Comparison of ENCODE assay signal across 16 mouse cellular contexts in the genomic region with DNA sequence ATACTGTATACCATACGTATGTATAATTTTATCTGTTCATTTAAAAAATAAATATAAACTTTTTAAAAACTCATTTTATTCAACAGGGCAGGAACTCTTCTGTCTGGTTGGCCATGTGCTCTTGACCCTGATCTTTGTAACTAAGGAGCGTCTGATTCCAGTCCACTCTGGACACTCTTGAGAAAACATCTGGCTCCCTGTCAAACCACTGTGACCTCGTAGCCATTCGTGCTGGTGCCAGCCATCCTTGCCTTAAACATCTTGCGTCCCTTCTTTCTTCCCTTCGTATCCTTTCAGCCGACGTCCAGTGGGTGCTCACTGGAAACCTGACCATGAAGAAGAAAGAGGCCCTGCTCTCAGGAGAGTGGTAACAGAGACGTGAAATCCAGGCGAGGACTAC. TPM values are rescaled to one million over a fixed set of nuclear protein-coding genes. Genes with fewer than 3 reads are reported as not detected.
A peak's percentile ranks its signal among the peaks of the same experiment; 100 is the strongest.
DNase-seq lines count a peak whose midpoint lies in the region.
"Had no signal": no experiment of that assay in that cellular context is flagged by ENCODE, and none has a peak within 500 bp of the region (broad histone marks: within the 10 kb centered on the region; RNA-seq: fewer than 3 reads in every experiment).

No protein-coding gene starts in this region.

- peak; percentile 47 for DNase-seq in adrenal gland, adult 2 months
- DNase-seq in adrenal gland, postnatal 25 days = no peak
- DNase-seq in adrenal gland, postnatal 36 days = peak; percentile 44 to 54
- no peak for DNase-seq in adrenal gland, adult 8-10 months
- DNase-seq in ovary, adult 18-20 months (ENCODE audit: low spot score) = peak; percentile 39
- no peak for DNase-seq in ovary, postnatal 36 days (ENCODE audit: low spot score)
- DNase-seq: B cell, adult 2 months; cerebellum, adult 18-20 months; cerebellum, adult 9-10 months; cerebellum, postnatal 14 days; gastrocnemius, postnatal 10 days; gastrocnemius, postnatal 36 days; heart, adult 2 months; heart, postnatal 14 days; heart, postnatal 4 days had no signal

RNA-seq across cellular contexts. Expression of a gene that starts 16.4 kb away (rescaled TPM):
- 10 to 100 TPM; 56.1 to 68.7 TPM for total RNA-seq in adrenal gland, adult 2 months (2021)
- 53.8 and 74.8 TPM in 2 replicates for polyA plus RNA-seq in adrenal gland, adult 2 months (2012; rRNA removed)
- total RNA-seq in adrenal gland, postnatal 25 days (2021) = 56.5 and 68.7 TPM in 2 replicates
- 10 to 100 TPM; 54.4 to 64.7 TPM for total RNA-seq in adrenal gland, postnatal 36 days (2021)
- total RNA-seq in adrenal gland, adult 8-10 months (2022) = 10 to 100 TPM; 55.5 to 86.2 (median 70.7) TPM
- polyA plus RNA-seq: inflammation-experienced regulatory T-cells, adult 6 months had no signal

Comparison
In these comparisons a context has a peak if more than half of its experiments do, and no peak if none do; other contexts are left out.
1. DNase-seq: peak in adrenal gland, adult 2 months (single experiment), adrenal gland, postnatal 36 days (2 of 2) and ovary, adult 18-20 months (single experiment); none in adrenal gland, postnatal 25 days (single experiment), adrenal gland, adult 8-10 months (single experiment) and ovary, postnatal 36 days (single experiment).